Mouse (Mus musculus) small intestine, adult 2 months (tissue): ENCODE data around the gene Lss.

Source experiments
- CTCF ChIP-seq: fragments of 200-500 bp; IDR thresholded peaks from 2 replicates; pipeline ENCODE4 v1.5.1; 2012; ENCODE audit warnings: low read depth, mild to moderate bottlenecking, control low read depth, inconsistent platforms, low read length, moderate library complexity, mixed read lengths; ENCODE audit not compliant: insufficient replicate concordance, insufficient read length; ENCODE audit errors: extremely low read depth
- POLR2A ChIP-seq: fragments of 200-500 bp; IDR thresholded peaks from 2 replicates; pipeline ENCODE4 v1.6.1; 2012; ENCODE audit warnings: low read depth, mild to moderate bottlenecking, control low read depth, inconsistent platforms, low read length, moderate library complexity

- TF ChIP-seq CTCF, result no peak
- no peak for TF ChIP-seq POLR2A
These were observed 39.7 kb downstream of the Lss start for GRCm38 (mm10) chr10:76571070-76571469.
